Mouse (Mus musculus) cerebellum, adult 2 months (tissue): ENCODE measurements around the gene Spred1. TPM values are rescaled to one million over a fixed set of nuclear protein-coding genes. Genes with fewer than 3 reads are reported as not detected.

ENCODE experiments used
- DNase-seq, 2 experiments: peaks; one replicate each; pipeline ENCODE4 v3.0.0; 2021
- H3K27ac ChIP-seq: fragments of 200-500 bp; 2 replicates; pipeline ENCODE4 v1.5.1; 2012; ENCODE audit warnings: low read length, control low read depth, inconsistent platforms; ENCODE audit not compliant: insufficient read depth
- H3K27me3 ChIP-seq: fragments of 200-500 bp; 2 replicates; pipeline ENCODE4 v1.6.1; 2012; ENCODE audit warnings: inconsistent platforms, mild to moderate bottlenecking, low read length, moderate library complexity; ENCODE audit not compliant: control insufficient read depth, insufficient read depth
- H3K4me1 ChIP-seq: fragments of 200-500 bp; 2 replicates; pipeline ENCODE4 v1.6.1; 2011; ENCODE audit warnings: low read length; ENCODE audit not compliant: control insufficient read depth, insufficient read depth
- H3K4me3 ChIP-seq: fragments of 200-500 bp; replicated peaks from 2 replicates; pipeline ENCODE3; 2011; ENCODE audit warnings: mild to moderate bottlenecking, low read depth, low read length, control low read depth; ENCODE audit not compliant: insufficient read depth
- CTCF ChIP-seq: fragments of 200-500 bp; IDR thresholded peaks from 2 replicates; pipeline ENCODE4 v1.5.1; 2011; ENCODE audit warnings: low read depth, mild to moderate bottlenecking, control low read depth, low read length, moderate library complexity, borderline replicate concordance; ENCODE audit not compliant: insufficient read depth
- POLR2A ChIP-seq: fragments of 200-500 bp; IDR thresholded peaks from 2 replicates; pipeline ENCODE4 v1.6.1; 2011; ENCODE audit warnings: low read length, control low read depth, borderline replicate concordance; ENCODE audit not compliant: insufficient read depth
- WGBS: fragments of 180-500 bp; shearing (Covaris S2); methylation state at CpG from one replicate; pipeline ENCODE4 v1.1.7; 2018; 5-methylcytosine and 5-hydroxymethylcytosine counted together
- polyA plus RNA-seq: library from polyadenylated mRNA; depleted of rRNA; stranded (reverse); fragments of >200 nt; gene quantifications from 2 replicates; pipeline ENCODE4 v1.2.3, GENCODE M21; 2012

The Spred1 gene
- polyA plus RNA-seq, 1 experiment = 33.9 TPM

DNA sequence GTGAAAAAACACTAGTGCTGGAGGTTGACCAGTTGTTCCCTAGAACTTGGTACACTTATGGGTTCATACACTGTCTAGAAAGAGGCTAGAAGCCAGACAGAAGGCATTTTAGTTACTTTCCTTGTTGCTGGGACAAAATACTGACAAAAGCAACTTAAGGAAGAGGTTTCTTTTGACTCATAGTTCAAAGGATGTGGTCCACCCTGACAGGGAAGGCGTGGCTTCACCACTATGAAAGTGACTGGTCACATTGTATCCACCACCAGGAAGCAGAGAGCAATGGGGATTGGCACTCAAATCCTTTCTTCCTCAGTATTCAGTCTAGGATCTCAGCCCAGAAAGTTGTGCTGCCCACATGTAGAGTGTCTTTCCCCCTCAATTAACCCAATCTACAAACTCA, 31.7 kb upstream of the Spred1 start:
- DNase-seq = no peak
- Histone ChIP-seq H3K27me3 (no peaks in the 10 kb centered on the region), H3K27ac (no peak overlapping the region), H3K4me3 (no peak overlapping the region), H3K4me1 (no peaks in the 10 kb centered on the region)
- no peak for TF ChIP-seq POLR2A
- no peak for TF ChIP-seq CTCF
- 86% methylated on average over 1 of the region's 1 CpGs for WGBS

DNA sequence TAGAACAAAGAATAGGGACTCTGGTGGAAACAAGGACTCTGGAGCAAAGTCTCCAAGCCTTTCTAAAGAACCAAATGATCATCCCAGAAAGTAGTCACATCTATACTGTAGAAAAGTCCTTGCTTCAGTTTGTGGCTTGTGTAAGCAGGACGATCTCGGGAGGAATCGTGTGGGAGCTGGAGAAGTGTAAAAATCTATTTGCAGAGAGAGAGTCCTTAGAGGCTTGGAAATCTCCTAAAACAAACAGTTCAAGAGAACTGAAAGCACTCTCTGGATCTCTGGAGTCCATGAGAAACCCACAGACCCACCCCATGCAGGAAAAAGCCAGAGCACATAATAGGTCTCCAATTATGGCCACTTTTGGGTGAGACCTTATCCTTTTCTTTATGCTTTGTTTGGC, 31.1 kb upstream of the Spred1 start:
- DNase-seq = no peak
- Histone ChIP-seq H3K27me3 (no peaks in the 10 kb centered on the region), H3K27ac (no peak overlapping the region), H3K4me3 (no peak overlapping the region), H3K4me1 (no peaks in the 10 kb centered on the region)
- TF ChIP-seq CTCF (no peak), POLR2A (no peak)
- WGBS = 91% methylated on average over 3 of the region's 3 CpGs

DNA sequence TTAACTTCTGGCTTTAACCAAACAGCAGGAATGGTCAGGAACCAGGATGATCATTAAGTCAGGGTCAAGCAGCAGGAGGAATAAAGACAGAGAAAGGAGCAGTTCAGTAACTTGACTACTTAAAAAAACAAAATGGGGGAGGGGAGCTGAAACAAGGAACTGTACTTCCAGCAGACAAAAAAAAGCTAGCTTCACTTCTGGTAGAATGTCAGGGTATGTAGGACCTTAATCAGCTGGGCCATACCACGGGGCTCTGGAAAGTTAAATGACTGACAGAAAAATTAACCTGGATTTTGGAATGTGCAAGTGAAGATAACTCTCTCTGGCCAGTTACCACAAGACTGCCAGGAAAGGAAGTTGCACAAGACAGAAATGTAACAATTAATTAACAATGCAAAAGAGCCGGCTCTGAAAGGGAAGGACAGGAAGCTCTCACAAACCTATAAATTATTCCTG, 28.2 kb upstream of the Spred1 start:
- no peak for DNase-seq
- H3K4me3 ChIP-seq = no peak overlapping the region
- H3K27me3 ChIP-seq = no peaks in the 10 kb centered on the region
- WGBS = 69% methylated on average over 2 of the region's 2 CpGs
- no peak overlapping the region for H3K27ac ChIP-seq
- H3K4me1 ChIP-seq = no peaks in the 10 kb centered on the region
- TF ChIP-seq POLR2A (no peak), CTCF (no peak)

DNA sequence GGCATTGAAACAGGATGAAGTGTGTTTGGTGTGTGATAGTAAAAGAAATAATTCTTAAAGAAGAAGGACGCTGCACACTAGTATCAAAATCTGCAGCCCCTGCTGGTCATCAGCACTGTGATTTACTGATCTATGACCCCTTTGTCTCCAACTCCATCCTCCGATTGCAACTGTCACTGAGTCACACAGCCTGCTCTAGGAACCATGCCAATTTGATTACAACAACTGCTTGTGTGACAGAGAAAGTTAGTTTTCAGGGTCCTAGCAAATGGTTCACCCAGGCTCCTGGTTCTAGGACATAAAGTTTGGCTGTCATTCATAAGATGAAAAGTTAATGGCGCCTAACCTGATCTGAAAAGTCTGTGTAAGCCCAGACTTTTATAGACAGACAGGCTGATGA, 25.7 kb upstream of the Spred1 start:
- Histone ChIP-seq H3K4me3 (no peak overlapping the region), H3K27ac (no peak overlapping the region), H3K27me3 (no peaks in the 10 kb centered on the region), H3K4me1 (no peaks in the 10 kb centered on the region)
- DNase-seq = peak in 1 of 2 experiments; percentile 19
- TF ChIP-seq POLR2A = no peak
- no peak for TF ChIP-seq CTCF
- WGBS = 49% methylated on average over 3 of the region's 3 CpGs

DNA sequence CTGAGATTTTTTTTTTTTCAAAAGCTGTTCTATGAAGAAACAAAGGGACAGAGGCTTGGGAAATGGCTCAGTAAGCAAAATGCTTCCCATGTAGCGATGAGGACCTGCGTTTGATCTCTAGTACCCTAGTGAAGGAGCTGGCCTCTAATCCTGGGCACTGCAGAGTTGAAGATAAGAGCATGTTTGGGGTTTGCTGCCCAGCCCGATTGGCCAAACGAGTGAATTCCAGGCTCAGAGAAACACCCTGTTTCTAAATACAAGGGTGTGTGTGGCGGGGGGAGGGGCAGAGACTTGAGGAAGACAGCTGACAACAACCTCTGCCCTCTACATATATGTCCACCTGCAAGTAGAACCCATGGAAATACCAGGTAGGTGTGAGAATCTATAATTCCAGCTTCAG, 23.9 kb upstream of the Spred1 start:
- 82% methylated on average over 5 of the region's 5 CpGs for WGBS
- DNase-seq = no peak
- TF ChIP-seq CTCF (no peak), POLR2A (no peak)
- Histone ChIP-seq H3K27ac (no peak overlapping the region), H3K27me3 (no peaks in the 10 kb centered on the region), H3K4me3 (no peak overlapping the region), H3K4me1 (no peaks in the 10 kb centered on the region)

DNA sequence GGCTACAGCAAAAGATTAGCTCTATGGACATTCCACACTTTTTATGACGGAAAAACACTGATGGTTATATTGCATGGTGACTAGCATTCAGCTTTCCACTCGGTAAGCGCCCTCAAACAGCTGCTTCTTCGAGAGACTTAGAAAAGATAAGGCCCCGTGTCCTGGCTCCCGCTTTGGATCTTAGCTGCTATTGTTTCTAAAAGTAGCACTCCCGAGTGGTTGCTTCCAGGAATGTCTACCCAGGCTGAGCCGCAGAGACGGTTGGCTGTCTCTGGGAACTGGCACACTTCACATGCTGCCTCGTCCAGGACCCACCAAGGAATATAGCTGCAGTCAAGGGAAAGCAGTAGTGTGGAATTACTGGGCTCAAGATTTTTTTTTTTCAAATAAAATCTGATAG, 21.9 kb upstream of the Spred1 start:
- Histone ChIP-seq H3K27me3 (no peaks in the 10 kb centered on the region), H3K27ac (no peak overlapping the region), H3K4me3 (no peak overlapping the region), H3K4me1 (no peaks in the 10 kb centered on the region)
- DNase-seq = no peak
- TF ChIP-seq POLR2A (no peak), CTCF (no peak)
- 26% methylated on average over 10 of the region's 10 CpGs for WGBS

DNA sequence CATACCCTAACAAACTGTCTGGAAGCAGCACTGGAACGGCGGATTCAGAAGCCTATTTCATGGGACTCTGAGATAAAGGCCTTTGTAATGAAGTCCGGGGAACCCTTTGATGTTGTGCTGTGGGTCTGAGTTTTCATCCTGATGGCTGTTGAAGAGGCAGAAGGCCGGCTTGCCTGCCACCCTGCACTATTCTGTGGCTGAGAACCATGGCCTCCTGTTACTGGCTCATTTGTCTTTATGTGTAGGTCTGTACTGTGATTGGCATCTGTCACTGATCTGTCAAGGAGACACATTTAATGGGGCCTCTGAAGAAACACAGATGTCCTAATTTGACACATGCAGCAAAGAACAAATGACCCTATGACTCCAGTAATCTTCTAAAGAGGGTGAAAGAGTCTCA, 17.7 kb upstream of the Spred1 start:
- 48% methylated on average over 4 of the region's 4 CpGs for WGBS
- no peak overlapping the region for H3K4me3 ChIP-seq

DNA sequence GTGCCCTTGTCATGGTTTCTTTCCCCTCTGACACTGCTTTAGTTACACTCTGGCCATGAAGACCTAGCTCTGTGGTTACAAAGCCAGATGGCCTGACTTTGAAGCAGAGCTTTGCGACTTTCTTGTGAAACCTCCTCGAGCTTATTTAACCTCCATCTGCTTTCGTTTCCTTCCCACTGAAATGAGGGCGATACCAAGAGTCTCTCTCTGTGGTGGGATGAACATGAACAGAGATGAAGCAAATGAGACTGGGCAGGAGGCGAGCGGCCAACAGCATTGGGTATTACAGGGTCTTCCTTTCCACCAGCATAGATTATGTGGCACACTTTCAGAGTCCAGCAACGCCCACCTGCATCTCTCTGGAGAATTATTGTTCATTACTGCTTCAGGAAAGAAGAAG, 15.8 kb upstream of the Spred1 start:
- Histone ChIP-seq H3K4me3 (no peak overlapping the region), H3K4me1 (no peaks in the 10 kb centered on the region), H3K27ac (no peak overlapping the region), H3K27me3 (no peaks in the 10 kb centered on the region)
- 30% methylated on average over 7 of the region's 7 CpGs for WGBS
- DNase-seq = no peak
- TF ChIP-seq CTCF (no peak), POLR2A (no peak)

More for the DNA sequence above, 17.7 kb upstream of the Spred1 start:
- no peaks in the 10 kb centered on the region for H3K27me3 ChIP-seq
- H3K27ac ChIP-seq = no peak overlapping the region
- no peaks in the 10 kb centered on the region for H3K4me1 ChIP-seq
- no peak for DNase-seq
- TF ChIP-seq POLR2A (no peak), CTCF (no peak)
